Mouse (Mus musculus): ENCODE results near the gene Cbx6.

DNA sequence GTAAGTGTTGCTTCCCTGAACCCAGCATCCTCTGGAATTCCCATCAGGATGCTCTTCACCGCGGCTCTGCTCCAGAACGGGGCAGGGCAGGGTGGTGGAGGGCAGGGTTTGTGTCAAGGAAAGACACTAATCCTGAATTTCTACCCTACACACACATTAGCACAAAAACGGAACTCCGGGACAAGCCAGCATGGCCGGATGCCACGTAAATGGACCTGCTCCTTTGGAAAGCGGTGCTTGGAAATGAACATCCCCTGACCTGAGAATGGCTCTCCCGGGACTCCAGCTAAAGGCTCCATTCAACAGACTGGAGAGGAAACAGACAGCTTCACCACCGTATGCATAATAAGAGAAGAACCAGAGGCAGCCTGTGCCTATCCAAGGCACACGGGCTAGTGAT lies 33.8 kb downstream of the Cbx6 start:
- TF ChIP-seq POLR2A (IDR thresholded peaks at IDR 0.05; ENCODE audit: insufficient read length, low read depth) (no peak), MAX (IDR thresholded peaks at IDR 0.05; ENCODE audit: low read depth) (no peak), CEBPB (IDR thresholded peaks at IDR 0.05; ENCODE audit: insufficient read depth, poor library complexity, severe bottlenecking) (no peak)
